Mouse (Mus musculus) layer of hippocampus, postnatal 10 days (tissue): Measurements from ENCODE around the gene Zfp398. TPM values are rescaled to one million over a fixed set of nuclear protein-coding genes. Genes with fewer than 3 reads are reported as not detected.
"Not testable (repeated sequence)": the region's sequence is repeated elsewhere in the genome, so short reads cannot be mapped to it uniquely, and the experiment has no call there.

Experiments used
- DNase-seq, 2 experiments: peaks; one replicate each; pipeline ENCODE4 v3.0.0; 2021; ENCODE audit warnings: low spot score in 2 of 2
- total RNA-seq, 2 experiments: library from RNA; stranded (reverse); gene quantifications; 2 replicates each; pipeline ENCODE4 v1.2.3; 2021

Zfp398 gene
- total RNA-seq, 2 experiments from 2014 or later, result 20.2 to 21.3 TPM

- DNase-seq, result no peak
These were observed 11.2 kb upstream of the Zfp398 start for GRCm38 (mm10) chr6:47824241-47824640.

GRCm38 (mm10) chr6:47827462-47827861 lies 8.0 kb upstream of the Zfp398 start:
- DNase-seq, result no peak

GRCm38 (mm10) chr6:47828950-47829349 lies 6.5 kb upstream of the Zfp398 start:
- DNase-seq, result no peak

GRCm38 (mm10) chr6:47830104-47831078 lies 5.1 kb upstream of the Zfp398 start, which contains the start of gene Zfp786:
Zfp786 (minus strand) TSS chr6:47830867.
- peak; percentile 95 to 97 for DNase-seq

DNA sequence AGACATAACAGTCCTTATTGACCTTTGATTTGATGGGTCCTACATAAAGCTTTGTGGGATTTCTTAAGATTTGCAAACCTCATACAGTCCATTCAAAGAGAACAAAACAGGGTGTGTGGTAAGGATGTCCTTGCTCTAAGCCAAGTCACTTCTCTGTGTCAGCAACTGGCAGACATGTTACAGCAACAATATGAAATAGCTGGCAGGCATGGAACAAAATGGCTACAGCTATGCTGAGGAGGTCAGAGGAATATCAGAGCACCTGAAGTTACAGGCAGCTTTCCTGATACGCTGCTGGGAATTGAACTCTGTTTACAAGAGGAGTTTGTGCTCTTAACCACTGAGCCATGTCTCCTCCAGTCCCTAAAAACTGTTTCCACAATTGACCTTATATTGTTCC lies 3.2 kb upstream of the Zfp398 start:
- no peak for DNase-seq

DNA sequence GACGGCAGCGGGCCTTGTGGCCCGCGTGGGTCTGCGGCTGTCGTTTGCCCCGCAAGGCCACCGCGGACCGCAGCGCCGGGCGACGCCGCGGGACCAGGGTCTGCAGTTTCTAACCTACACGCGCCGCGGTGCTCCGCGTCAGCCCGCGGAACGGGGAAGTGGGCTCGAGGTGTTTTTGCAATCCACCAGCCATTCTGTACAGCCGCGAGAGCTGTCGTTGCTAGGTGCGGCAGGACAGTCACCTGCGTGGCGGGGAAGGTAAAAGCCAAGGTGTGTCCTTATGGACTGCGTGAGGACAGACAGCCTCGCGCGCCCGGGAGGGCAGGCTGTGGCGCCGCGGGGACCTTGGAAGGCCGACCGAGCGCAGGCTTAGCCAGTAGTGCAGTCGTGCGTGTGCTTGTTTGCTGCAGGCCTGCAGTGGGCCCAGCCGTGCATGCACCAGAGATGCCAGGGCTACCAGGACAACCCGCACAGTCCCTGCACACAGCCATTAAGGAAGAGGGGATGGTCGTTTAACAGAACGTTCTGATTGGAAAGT lies 592 bp downstream of the Zfp398 start:
- DNase-seq, result peak; percentile 52 to 66

- DNase-seq, result no peak
These were observed 2.2 kb downstream of the Zfp398 start for GRCm38 (mm10) chr6:47837630-47838029.

GRCm38 (mm10) chr6:47841077-47841476 lies 5.6 kb downstream of the Zfp398 start:
- DNase-seq, result no peak

- no peak for DNase-seq
These were observed 6.4 kb downstream of the Zfp398 start for GRCm38 (mm10) chr6:47841831-47842230.

DNA sequence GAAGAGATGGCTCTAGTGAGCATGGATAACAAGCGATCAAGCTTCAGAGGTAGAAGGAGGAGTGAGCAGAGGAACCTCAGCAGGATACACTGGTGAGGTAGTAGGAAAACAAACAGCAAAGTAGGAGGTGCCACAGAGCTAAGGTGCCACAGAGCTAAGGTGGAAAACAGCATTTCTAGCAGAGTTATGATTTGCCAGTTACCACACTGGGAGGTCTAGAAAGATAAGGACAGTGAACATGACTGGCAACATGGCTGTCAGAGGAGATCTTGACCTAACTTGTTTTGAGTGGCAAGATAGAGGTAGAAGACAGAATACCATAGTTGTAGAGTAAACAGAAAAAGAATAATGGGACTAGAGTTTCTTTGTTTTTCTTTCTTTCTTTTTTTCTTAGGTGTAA lies 6.9 kb downstream of the Zfp398 start:
- DNase-seq, result no peak

DNA sequence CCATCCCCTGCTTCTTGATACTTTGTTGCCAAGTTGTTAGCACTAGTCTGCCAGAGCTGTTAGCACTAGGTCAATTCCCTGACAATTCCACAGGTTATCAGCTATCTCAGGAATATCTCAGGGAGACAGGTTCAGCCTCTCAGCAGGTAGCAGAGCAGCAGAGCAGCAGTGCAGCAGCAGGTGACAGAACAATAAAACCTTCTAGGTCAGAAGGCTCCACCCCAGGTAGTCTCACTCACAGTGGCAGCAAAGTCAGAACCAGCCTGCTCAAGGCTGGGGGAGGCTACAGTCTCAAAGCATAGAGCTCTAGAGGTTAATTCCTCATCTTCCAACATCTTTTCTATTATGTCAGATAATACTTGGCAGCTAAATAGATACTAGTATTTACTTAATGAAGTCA lies 10.3 kb downstream of the Zfp398 start:
- no peak for DNase-seq

DNA sequence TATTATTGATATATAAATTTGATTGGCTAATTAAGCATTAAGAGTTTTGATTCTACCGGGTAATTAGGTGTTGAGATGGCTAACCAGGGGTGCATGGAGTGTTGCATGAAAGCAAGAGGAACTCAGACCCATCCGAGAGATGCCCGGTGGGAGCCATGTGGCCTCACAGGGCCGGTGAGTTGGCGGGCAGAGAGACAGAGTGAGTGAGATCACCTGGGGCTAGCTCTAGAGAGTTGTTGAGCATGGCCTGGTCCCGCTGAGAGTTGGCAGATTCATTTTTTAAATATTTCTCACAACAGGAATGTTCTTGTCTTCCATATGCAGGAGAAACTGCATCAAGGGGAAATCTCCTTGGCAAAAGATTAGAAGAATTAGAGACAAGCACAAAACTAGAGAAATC lies 21.8 kb downstream of the Zfp398 start:
- DNase-seq, result no peak

GRCm38 (mm10) chr6:47857729-47858128 lies 22.3 kb downstream of the Zfp398 start:
- DNase-seq, result not testable (repeated sequence)

GRCm38 (mm10) chr6:47872266-47872665 lies 36.8 kb downstream of the Zfp398 start:
- no peak for DNase-seq

GRCm38 (mm10) chr6:47877058-47877457 lies 41.6 kb downstream of the Zfp398 start, which contains the start of gene Zfp282:
Zfp282 (plus strand) TSS chr6:47877204.
- no peak for DNase-seq

- DNase-seq, result peak; percentile 90 to 91
These were observed 42.1 kb downstream of the Zfp398 start for GRCm38 (mm10) chr6:47877461-47878132.

GRCm38 (mm10) chr6:47878133-47878514 lies 42.7 kb downstream of the Zfp398 start:
- DNase-seq, result no peak

GRCm38 (mm10) chr6:47878593-47878992 lies 43.1 kb downstream of the Zfp398 start:
- DNase-seq, result no peak

DNA sequence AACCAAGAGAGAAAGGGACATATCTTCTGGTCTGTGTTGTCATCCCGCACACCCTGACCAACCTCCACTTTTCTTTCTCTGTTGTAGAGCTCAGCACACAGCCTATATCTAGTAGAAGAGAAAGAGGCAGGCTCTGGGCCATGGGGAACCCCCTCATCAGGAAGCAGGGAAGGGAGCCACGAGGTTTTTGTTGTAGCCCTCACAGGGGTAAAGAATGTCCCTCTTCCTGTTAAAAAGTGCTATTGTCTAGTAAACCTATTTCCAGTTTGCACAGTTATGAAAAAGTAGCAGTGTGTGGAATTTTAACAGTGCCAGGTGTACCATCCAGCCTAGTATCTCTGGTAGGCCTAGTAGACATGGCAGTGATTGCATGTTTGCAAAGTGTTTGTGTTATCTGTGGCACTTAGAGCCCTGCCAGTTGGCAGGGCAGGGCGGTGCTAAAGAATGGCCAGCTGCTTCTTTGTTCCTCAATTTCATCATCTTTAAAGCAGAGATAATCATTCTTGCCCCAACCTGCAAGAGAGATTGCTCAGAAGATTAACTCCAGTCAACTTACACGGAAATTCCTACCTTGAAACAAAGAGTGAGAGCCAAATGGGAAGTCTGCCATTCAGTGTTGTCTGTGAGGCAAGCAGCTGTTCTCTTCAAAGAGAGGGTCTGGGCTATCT lies 43.7 kb downstream of the Zfp398 start:
- no peak for DNase-seq

DNA sequence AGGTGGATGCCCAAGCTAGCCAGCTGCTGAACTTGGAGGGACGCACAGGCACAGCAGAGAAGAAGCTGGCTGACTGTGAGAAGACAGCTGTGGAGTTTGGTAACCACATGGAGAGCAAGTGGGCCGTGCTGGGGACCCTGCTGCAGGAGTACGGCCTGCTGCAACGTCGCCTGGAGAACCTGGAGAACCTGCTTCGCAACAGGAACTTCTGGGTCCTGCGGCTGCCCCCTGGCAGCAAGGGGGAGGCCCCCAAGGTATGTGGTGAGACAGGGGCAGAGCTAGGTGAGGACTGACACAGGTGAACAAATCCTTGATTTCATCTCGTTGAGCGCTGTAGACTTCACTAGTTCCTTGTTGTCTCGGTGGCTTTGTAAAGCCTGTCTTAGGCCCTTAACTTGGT lies 44.7 kb downstream of the Zfp398 start:
- no peak for DNase-seq

GRCm38 (mm10) chr6:47888812-47889383 lies 53.4 kb downstream of the Zfp398 start:
- DNase-seq, result no peak
